Mouse (Mus musculus) right cerebral cortex, postnatal 36 days (tissue): ENCODE data around the gene Psmb6.
A peak's percentile ranks its signal among the peaks of the same experiment; 100 is the strongest.
"Not testable (repeated sequence)": the region's sequence is repeated elsewhere in the genome, so short reads cannot be mapped to it uniquely, and the experiment has no call there.

Experiments used
- DNase-seq, 2 experiments: peaks; one replicate each; pipeline ENCODE4 v3.0.0; 2022; ENCODE audit warnings: low spot score in 2 of 2, mixed read lengths in 1 of 2

Psmb6 gene

GRCm38 (mm10) chr11:70570614-70571013 lies 45.4 kb downstream of the Psmb6 start:
- DNase-seq, result not testable (repeated sequence)

GRCm38 (mm10) chr11:70571641-70572040 lies 46.5 kb downstream of the Psmb6 start:
- peak in 1 of 2 experiments; percentile 39 for DNase-seq

- DNase-seq, result no peak
Measured at GRCm38 (mm10) chr11:70572348-70572902, 47.3 kb downstream of the Psmb6 start.

GRCm38 (mm10) chr11:70573872-70574271 lies 48.7 kb downstream of the Psmb6 start:
- no peak for DNase-seq

- no peak for DNase-seq
Measured at GRCm38 (mm10) chr11:70577201-70577600, 52.0 kb downstream of the Psmb6 start.
